Mouse (Mus musculus) brain, embryonic 18.5 days (tissue): Measurements from ENCODE around the gene Olfr1309.
"Not testable (repeated sequence)": the region's sequence is repeated elsewhere in the genome, so short reads cannot be mapped to it uniquely, and the experiment has no call there.

ENCODE experiments used
- DNase-seq: peaks from one replicate; pipeline ENCODE4 v3.0.0-alpha.2; 2012; ENCODE audit warnings: low read depth, low spot score

Gene Olfr1309

DNA sequence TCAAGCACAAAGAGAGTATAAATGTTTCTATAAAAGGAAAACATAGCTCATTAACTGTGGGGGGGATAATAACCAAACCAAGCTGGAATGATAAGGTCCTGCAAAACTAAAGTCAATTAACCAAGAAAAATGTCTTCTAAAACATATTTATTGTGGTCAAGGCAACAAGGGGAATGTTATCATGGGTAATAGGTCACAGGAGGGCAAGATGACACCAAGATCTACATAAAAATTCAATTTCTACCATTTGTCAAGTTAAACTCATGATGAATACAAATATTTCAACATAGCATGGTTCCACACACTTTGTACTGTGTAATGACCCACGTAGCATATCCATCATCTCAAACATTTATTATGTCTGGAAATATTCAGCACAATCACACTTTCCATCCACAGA is at the start of gene Olfr1309:
TSS of gene Olfr1309 (minus strand) at position 101 of the 400 bp plus-strand sequence.
- no peak for DNase-seq

DNA sequence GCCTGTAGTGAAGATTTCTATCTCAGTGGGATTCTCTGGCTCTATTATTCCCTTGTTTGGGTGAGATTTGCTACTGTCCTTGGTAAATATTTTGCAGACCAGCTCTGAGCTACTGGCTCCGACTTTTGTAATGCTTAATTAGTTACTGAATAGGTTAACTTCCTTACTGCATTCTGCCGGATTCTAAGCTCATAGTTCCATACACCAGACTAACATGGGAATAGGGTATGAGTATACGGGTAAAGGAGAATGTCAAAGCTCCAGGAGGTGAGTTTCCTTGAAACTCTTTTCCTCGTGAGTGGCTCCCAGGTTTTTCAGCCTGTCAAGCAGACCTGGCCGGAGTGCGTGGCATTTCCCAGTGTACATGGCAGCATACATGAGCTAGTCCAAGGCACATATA is 36.9 kb upstream of the Olfr1309 start:
- not testable (repeated sequence) for DNase-seq

DNA sequence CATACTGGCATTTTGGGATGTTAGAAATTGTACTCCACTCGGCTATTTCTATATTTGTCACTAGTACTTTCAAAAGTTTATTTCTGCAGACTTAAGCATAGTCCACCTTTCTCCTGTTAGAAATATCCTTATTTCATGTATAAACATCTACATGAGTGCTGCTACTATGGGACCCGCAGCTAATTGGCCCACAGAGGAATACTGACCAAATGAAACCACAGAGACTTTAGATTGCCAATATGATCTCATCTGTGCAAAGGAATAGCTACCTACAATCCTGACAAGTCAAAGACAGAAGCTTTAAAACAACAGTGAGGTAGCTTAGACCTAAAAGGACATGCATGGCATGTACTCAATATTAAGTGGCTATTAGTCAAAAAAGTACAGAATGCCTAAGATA is 34.2 kb upstream of the Olfr1309 start, which contains the start of gene Olfr1311:
TSS of gene Olfr1311 (minus strand) at position 101 of the 400 bp plus-strand sequence.
- no peak for DNase-seq

DNA sequence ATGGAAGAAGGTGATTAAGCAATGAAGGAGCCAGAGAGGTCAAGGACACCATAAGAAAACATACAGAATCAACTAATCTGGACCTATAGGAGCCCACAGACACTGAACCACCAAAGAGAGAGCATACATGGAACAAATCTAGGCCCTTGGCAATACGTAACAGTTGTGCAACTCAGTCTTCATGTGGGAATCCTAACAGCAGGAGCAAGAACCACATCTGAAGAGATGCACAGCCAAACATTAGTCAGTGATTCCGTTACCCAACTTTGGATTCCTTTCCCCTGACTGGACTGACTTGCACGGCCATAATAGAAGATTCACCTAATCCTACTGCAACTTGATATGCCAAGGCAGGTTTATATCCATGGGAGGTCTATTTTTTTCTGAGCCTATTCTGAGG is 24.8 kb upstream of the Olfr1309 start:
- DNase-seq: no peak

DNA sequence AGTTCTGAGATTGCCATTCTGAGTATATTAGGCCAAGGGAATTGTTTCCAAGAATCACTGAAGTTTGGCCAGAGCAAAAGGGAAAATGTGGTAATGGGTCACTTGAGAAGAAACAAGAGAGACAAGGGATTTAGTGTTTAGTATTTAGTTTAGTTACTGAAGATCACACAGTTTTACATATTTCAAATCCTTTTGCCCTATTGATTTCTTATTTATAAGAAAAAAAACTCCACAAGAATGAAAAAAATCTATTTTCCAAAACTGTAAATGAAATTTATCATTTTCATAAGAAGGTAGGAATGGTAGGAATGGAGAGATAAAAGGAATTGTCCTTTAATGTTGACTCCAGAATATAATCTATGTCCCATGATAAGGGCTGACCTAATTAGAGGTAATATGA is 22.5 kb upstream of the Olfr1309 start, which contains the start of gene Olfr1310:
TSS of gene Olfr1310 (minus strand) at position 101 of the 400 bp plus-strand sequence.
- DNase-seq: no peak

DNA sequence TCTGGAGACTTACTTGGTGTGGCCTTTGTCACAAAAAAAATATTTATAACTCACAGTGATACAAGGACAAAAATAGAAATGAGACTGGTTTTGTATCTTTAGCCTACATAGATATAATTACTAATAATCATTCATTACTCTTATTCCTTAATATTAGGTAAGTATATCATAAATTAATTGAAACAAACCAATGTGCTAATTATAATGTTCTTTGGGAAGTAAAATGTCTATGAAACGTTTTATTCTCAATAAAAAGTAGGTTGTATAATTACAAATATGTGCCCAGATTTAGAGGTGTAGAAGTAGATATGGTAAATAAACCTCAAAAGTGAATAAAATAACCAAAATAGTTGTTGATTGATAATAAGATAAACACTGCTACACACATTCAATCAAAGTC is 25.2 kb downstream of the Olfr1309 start, which contains the start of gene Olfr1308:
TSS of gene Olfr1308 (minus strand) at position 101 of the 400 bp plus-strand sequence.
- DNase-seq: no peak

DNA sequence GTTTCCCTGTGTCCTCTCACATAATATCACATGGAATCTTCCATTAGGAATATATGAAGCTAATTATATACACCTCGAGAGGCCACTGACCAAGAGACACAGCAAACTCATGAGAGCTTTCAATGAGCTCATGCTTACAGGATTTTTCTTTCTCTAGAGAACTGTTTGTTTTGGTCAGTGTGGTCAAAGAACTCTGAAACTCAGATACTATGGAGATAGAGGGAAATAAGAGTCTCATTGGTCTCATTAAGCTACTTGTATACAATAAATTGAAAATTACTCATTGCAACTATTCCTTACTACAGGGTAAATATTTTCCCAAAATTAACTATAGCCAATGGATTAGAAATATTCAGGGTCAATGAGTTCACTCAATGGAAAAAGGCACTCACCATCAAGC is 40.7 kb downstream of the Olfr1309 start, which contains the start of gene Olfr1307:
TSS of gene Olfr1307 (minus strand) at position 101 of the 400 bp plus-strand sequence.
- no peak for DNase-seq
